Mouse (Mus musculus) midbrain, embryonic 12.5 days (tissue): ENCODE measurements at regions not wholly inside any gene's neighbourhood (a gene's known extent, or its start where the extent isn't known, plus 50 kb on each side); places are given as distances from the start of the nearest gene placed in this dataset.

ENCODE experiments used
- ATAC-seq: fragments of 200-750 bp; cut with Nextera tagmentation; 2 replicates; pipeline ENCODE4 v1.8.0; 2017; ENCODE audit warnings: low read depth, moderate TSS enrichment, moderate library complexity; ENCODE audit not compliant: low FRiP score
- H3K27ac ChIP-seq: fragments of 300-500 bp; sonication (generic); replicated peaks from 2 replicates; pipeline ENCODE4 v1.5.1; 2016; ENCODE audit warnings: mild to moderate bottlenecking
- H3K27me3 ChIP-seq: fragments of 300-500 bp; sonication (generic); 2 replicates; pipeline ENCODE4 v1.6.1; 2016; ENCODE audit warnings: mild to moderate bottlenecking
- H3K36me3 ChIP-seq: fragments of 300-500 bp; sonication (generic); 2 replicates; pipeline ENCODE4 v1.6.1; 2016
- H3K4me1 ChIP-seq: fragments of 300-500 bp; sonication (generic); 2 replicates; pipeline ENCODE4 v1.6.1; 2016
- H3K4me2 ChIP-seq: fragments of 300-500 bp; sonication (generic); replicated peaks from 2 replicates; pipeline ENCODE4 v1.6.1; 2016; ENCODE audit warnings: mild to moderate bottlenecking, moderate library complexity
- H3K4me3 ChIP-seq: fragments of 300-500 bp; sonication (generic); 2 replicates; pipeline ENCODE4 v1.5.1; 2016; ENCODE audit warnings: mild to moderate bottlenecking
- H3K9ac ChIP-seq: fragments of 300-500 bp; sonication (generic); replicated peaks from 2 replicates; pipeline ENCODE4 v1.6.1; 2016; ENCODE audit warnings: mild to moderate bottlenecking, moderate library complexity
- H3K9me3 ChIP-seq: fragments of 300-500 bp; sonication (generic); 2 replicates; pipeline ENCODE4 v1.6.1; 2016; ENCODE audit warnings: mild to moderate bottlenecking
- WGBS: fragments of 180-500 bp; shearing (Covaris S2); methylation state at CpG from one replicate; pipeline ENCODE4 v1.1.7; 2016; 5-methylcytosine and 5-hydroxymethylcytosine counted together

DNA sequence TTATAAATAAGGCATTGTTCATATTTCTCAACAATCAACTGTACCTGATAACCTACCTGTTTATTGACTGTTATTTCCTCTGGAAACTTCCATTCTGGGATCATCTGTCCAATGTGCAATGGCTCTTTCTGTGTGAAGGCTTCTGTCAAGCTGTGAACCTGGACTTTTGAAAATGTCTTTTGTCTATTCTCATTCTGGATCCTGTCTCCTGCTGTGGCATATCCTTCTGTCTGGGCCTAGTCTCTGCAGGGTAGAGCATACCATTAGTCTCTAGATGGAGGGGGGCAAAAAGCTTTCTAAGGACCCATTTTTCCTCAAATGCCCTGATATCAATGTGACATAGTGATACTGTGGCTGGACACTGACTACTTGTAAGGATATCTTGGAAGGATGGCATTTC is 237.4 kb upstream of the Nrip1 start:
- Histone ChIP-seq H3K4me3 (no peak overlapping the region), H3K27ac (no peak overlapping the region), H3K27me3 (no peaks in the 10 kb centered on the region), H3K36me3 (no peaks in the 10 kb centered on the region), H3K4me2 (no peak overlapping the region), H3K9ac (no peak overlapping the region), H3K9me3 (no peaks in the 10 kb centered on the region), H3K4me1 (no peaks in the 10 kb centered on the region)
- no peak for ATAC-seq

DNA sequence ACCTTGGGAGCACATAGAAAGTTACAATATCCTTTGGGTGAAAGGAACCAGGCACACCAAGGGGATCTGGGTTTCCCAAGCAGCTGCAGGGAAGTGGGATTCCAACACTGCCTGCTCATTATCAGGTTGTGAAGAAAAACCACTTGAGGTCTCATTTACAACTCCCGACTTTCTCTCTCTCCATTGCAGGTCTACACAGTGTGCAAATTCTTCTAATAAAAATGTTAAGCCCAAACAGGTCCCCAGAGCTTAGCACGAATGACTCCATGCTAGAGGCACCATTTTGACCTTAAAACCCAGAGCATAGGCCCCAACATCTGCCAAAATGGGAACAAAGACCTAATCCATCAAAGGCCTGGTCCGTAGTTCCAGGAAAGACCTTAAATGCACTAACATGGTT is 231.3 kb upstream of the Nrip1 start:
- H3K4me2 ChIP-seq, result no peak overlapping the region
- no peak overlapping the region for H3K9ac ChIP-seq
- WGBS, result 51% methylated on average over 3 of the region's 3 CpGs
- H3K27ac ChIP-seq, result no peak overlapping the region
- no peak for ATAC-seq
- no peaks in the 10 kb centered on the region for H3K4me1 ChIP-seq
- H3K27me3 ChIP-seq, result no peaks in the 10 kb centered on the region
- no peaks in the 10 kb centered on the region for H3K36me3 ChIP-seq
- H3K4me3 ChIP-seq, result no peak overlapping the region
- H3K9me3 ChIP-seq, result no peaks in the 10 kb centered on the region

GRCm38 (mm10) chr16:76603846-76604258 is 230.2 kb upstream of the Nrip1 start:
- WGBS, result 76% methylated on average over 6 of the region's 6 CpGs

DNA sequence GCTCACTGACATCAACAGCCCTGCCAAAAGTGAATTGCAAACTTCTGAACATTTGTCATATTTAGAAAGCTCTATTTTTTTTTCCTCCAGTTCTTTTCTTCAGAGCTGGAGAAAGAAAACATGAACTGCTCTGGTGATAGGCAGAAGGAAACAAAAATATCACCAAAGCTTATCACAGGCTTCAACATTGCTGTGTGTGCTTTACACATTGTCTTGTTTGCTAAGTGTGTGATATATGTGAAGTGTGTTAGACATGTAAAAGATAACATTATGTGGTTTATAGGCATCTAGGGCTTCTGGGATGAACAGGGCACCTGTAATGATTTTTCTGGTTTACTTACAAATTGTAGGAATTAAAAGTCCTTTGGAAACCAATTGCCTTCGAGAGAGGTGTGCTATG is 229.8 kb upstream of the Nrip1 start:
- Histone ChIP-seq H3K4me1 (no peaks in the 10 kb centered on the region), H3K36me3 (no peaks in the 10 kb centered on the region), H3K27me3 (no peaks in the 10 kb centered on the region), H3K27ac (no peak overlapping the region), H3K9ac (no peak overlapping the region), H3K9me3 (no peaks in the 10 kb centered on the region), H3K4me2 (no peak overlapping the region), H3K4me3 (no peak overlapping the region)
- WGBS, result 80% methylated on average over 1 of the region's 1 CpGs
- ATAC-seq, result no peak

More at GRCm38 (mm10) chr16:76603846-76604258, 230.2 kb upstream of the Nrip1 start:
- H3K4me1 ChIP-seq, result no peaks in the 10 kb centered on the region
- no peak for ATAC-seq
- no peaks in the 10 kb centered on the region for H3K27me3 ChIP-seq
- no peak overlapping the region for H3K4me2 ChIP-seq
- no peaks in the 10 kb centered on the region for H3K9me3 ChIP-seq
- H3K27ac ChIP-seq, result no peak overlapping the region
- no peak overlapping the region for H3K4me3 ChIP-seq
- H3K36me3 ChIP-seq, result no peaks in the 10 kb centered on the region
- no peak overlapping the region for H3K9ac ChIP-seq

DNA sequence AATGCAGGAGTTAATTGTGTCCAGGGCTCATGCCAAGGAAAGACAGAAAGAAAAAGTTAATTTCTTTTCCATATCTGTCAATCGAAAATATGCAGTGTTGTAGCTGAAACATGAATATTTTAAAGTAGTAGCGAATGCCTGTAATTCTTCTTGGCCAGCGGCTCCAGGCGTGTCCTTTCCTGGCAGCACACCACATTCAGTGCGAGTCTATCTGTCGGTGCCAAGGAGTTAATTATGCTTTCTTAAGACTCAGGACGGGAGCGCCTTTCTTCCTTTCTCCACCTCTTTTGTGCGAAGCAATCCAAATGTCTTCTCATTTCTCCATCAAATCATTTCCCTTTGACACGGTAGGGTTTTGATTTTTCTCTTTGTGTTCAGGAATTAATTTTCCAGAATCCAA is 226.5 kb upstream of the Nrip1 start:
- H3K4me3 ChIP-seq, result no peak overlapping the region
- no peaks in the 10 kb centered on the region for H3K9me3 ChIP-seq
- H3K9ac ChIP-seq, result no peak overlapping the region
- no peak overlapping the region for H3K4me2 ChIP-seq
- H3K27me3 ChIP-seq, result no peaks in the 10 kb centered on the region
- no peak for ATAC-seq
- H3K4me1 ChIP-seq, result no peaks in the 10 kb centered on the region
- 69% methylated on average over 10 of the region's 10 CpGs for WGBS
- no peaks in the 10 kb centered on the region for H3K36me3 ChIP-seq
- H3K27ac ChIP-seq, result no peak overlapping the region

GRCm38 (mm10) chr16:76591956-76592768 is 218.5 kb upstream of the Nrip1 start:
- Histone ChIP-seq H3K27me3 (no peaks in the 10 kb centered on the region), H3K4me3 (no peak overlapping the region), H3K9me3 (no peaks in the 10 kb centered on the region), H3K27ac (no peak overlapping the region), H3K4me1 (no peaks in the 10 kb centered on the region), H3K4me2 (no peak overlapping the region), H3K9ac (no peak overlapping the region), H3K36me3 (no peaks in the 10 kb centered on the region)
- 85% methylated on average over 4 of the region's 4 CpGs for WGBS
- ATAC-seq, result no peak

DNA sequence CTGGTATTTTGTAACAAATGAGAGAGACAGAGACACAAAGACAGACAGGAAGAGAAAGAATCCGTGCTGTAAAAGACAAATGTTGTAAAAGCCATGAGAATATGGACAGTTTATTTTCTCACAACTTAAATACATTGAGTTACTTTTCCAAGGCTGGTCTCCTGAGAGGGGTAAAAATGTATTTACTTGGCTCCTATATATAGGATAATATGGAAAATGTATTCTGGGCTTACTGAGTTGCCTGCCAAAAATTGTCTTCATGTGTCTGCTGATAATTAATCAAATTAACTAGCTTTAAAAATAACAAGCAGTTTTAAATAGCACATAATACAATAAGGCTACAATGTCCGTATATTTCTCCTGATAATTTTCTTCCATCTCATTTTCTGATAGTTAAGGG is 216.2 kb upstream of the Nrip1 start:
- Histone ChIP-seq H3K27me3 (no peaks in the 10 kb centered on the region), H3K4me3 (no peak overlapping the region), H3K9ac (no peak overlapping the region), H3K4me1 (no peaks in the 10 kb centered on the region), H3K4me2 (no peak overlapping the region), H3K27ac (no peak overlapping the region), H3K9me3 (no peaks in the 10 kb centered on the region), H3K36me3 (no peaks in the 10 kb centered on the region)
- whole genome bisulfite sequencing, result 82% methylated on average over 2 of the region's 2 CpGs
- ATAC-seq, result no peak

GRCm38 (mm10) chr16:76577206-76577605 is 203.6 kb upstream of the Nrip1 start:
- H3K9me3 ChIP-seq, result no peaks in the 10 kb centered on the region
- ATAC-seq, result no peak
- no peak overlapping the region for H3K9ac ChIP-seq
- H3K27me3 ChIP-seq, result no peaks in the 10 kb centered on the region
- no peak overlapping the region for H3K4me2 ChIP-seq
- 85% methylated on average over 2 of the region's 2 CpGs for WGBS
- H3K4me1 ChIP-seq, result no peaks in the 10 kb centered on the region
- H3K27ac ChIP-seq, result no peak overlapping the region
- no peaks in the 10 kb centered on the region for H3K36me3 ChIP-seq
- H3K4me3 ChIP-seq, result no peak overlapping the region

GRCm38 (mm10) chr16:76575281-76575680 is 201.7 kb upstream of the Nrip1 start:
- no peak for ATAC-seq
- WGBS, result 78% methylated on average over 3 of the region's 3 CpGs
- no peaks in the 10 kb centered on the region for H3K4me1 ChIP-seq

DNA sequence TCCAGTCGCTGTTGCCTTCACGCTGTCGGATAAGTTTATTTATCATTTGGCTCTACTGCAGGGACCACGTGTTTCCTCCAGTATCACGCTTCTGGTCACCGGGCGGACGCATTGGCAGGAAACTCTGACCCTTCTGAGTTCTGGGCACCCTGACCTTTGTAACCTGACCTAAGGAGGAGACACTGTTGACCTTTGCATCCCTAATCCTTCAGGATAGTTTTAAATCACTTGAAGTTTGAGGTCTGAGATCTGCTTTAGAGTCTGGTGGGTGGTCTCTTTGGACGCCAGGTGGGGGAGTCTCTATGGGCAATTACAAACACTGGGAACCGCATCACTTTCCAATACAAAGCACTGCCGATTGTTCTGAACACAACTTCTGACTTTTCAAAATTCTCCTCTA is 192.6 kb upstream of the Nrip1 start:
- Histone ChIP-seq H3K27ac (no peak overlapping the region), H3K4me1 (no peaks in the 10 kb centered on the region), H3K4me3 (no peak overlapping the region), H3K4me2 (no peak overlapping the region), H3K9me3 (no peaks in the 10 kb centered on the region), H3K9ac (no peak overlapping the region), H3K27me3 (no peaks in the 10 kb centered on the region), H3K36me3 (no peaks in the 10 kb centered on the region)
- no peak for ATAC-seq
- WGBS, result 24% methylated on average over 11 of the region's 11 CpGs

More at GRCm38 (mm10) chr16:76575281-76575680, 201.7 kb upstream of the Nrip1 start:
- H3K4me3 ChIP-seq, result no peak overlapping the region
- no peaks in the 10 kb centered on the region for H3K27me3 ChIP-seq
- H3K36me3 ChIP-seq, result no peaks in the 10 kb centered on the region
- no peak overlapping the region for H3K9ac ChIP-seq
- no peak overlapping the region for H3K4me2 ChIP-seq
- H3K27ac ChIP-seq, result no peak overlapping the region
- no peaks in the 10 kb centered on the region for H3K9me3 ChIP-seq

DNA sequence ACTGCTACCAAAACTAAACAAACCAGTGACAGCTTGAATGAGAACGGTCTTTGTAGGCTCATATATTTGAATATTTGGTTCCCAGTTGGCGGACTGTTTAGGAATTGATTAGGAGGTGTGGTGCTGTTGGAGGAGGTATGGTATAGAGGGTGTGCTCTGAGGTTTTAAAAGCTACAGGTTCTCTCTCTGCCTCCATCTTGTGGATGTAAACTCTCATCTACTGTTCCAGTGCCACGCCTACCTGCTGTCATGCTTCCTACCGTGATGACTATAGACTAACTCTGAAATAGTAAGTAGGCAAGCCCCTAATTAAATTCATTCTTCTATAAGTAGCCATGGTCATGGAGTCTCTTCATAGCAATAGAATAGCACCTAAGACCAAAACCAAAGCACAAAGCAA is 181.2 kb upstream of the Nrip1 start:
- Histone ChIP-seq H3K27ac (no peak overlapping the region), H3K27me3 (no peaks in the 10 kb centered on the region), H3K4me3 (no peak overlapping the region), H3K9me3 (no peaks in the 10 kb centered on the region), H3K4me2 (no peak overlapping the region), H3K36me3 (no peaks in the 10 kb centered on the region), H3K4me1 (no peaks in the 10 kb centered on the region), H3K9ac (no peak overlapping the region)
- 91% methylated on average over 4 of the region's 4 CpGs for WGBS
- no peak for ATAC-seq

DNA sequence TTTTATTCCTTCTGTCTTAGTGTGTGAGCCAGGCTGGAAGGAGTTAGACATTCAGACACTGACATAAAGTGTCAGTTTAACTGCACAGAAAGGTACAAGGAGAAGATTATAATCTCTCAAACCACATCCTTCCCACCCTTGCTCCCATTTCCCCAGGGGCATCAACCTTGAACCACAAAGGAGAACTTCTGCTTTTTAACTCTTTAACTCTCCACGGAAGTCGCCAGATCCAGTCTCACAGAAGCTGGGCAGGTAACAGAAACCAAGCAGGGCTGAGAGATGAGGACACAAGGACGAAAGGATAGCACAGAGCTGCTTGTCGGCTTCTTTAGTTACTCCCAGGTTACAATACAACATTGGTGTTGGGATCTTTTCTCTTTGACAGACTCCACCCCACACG is 176.0 kb upstream of the Nrip1 start:
- Histone ChIP-seq H3K9ac (no peak overlapping the region), H3K27me3 (no peaks in the 10 kb centered on the region), H3K27ac (no peak overlapping the region), H3K4me2 (no peak overlapping the region), H3K4me3 (no peak overlapping the region), H3K36me3 (no peaks in the 10 kb centered on the region), H3K9me3 (no peaks in the 10 kb centered on the region), H3K4me1 (no peaks in the 10 kb centered on the region)
- 91% methylated on average over 5 of the region's 5 CpGs for WGBS
- ATAC-seq, result no peak

DNA sequence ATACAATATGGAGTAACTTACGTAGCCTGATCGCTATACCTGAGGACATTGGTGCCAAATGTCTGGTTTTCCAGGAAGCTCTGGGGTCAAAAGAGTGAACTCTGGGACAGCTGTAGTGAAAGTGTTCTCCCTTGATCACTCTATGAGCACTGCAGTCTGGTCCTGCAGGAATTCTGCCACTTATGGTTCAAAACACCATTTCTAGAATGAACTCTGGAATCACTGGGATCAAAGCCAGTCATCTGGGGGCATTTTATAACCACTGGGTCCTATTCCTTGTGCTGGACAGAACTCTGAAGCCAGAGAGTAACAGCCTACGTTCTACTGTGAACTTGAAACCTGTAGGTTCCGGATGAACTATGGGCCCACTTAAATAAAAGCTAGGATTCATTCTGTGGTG is 173.5 kb upstream of the Nrip1 start:
- H3K9ac ChIP-seq, result no peak overlapping the region
- no peak for ATAC-seq
- 94% methylated on average over 4 of the region's 4 CpGs for WGBS

More for the DNA sequence above, 173.5 kb upstream of the Nrip1 start:
- Histone ChIP-seq H3K9me3 (no peaks in the 10 kb centered on the region), H3K27me3 (no peaks in the 10 kb centered on the region), H3K36me3 (no peaks in the 10 kb centered on the region), H3K4me1 (no peaks in the 10 kb centered on the region), H3K4me2 (no peak overlapping the region), H3K27ac (no peak overlapping the region), H3K4me3 (no peak overlapping the region)
